Mouse (Mus musculus) liver, postnatal 0 days (tissue): ENCODE measurements around the gene Acsf2.

Source experiments
- CTCF ChIP-seq: sonication (generic); IDR thresholded peaks from 2 replicates; pipeline ENCODE4 v1.5.1; 2016; ENCODE audit warnings: antibody characterized with exemption, low read depth
- EP300 ChIP-seq: IDR thresholded peaks from 2 replicates; pipeline ENCODE4 v1.6.1; 2016; ENCODE audit warnings: antibody characterized with exemption, low read depth, mild to moderate bottlenecking

- TF ChIP-seq CTCF (no peak), EP300 (no peak)
Observed at GRCm38 (mm10) chr11:94542400-94542799, 59.3 kb downstream of the Acsf2 start.
